Mouse (Mus musculus) G1E (cell line): Measurements from ENCODE around the gene Rcan2.

Experiments used
- CTCF ChIP-seq: IDR thresholded peaks from 2 replicates; pipeline ENCODE4 v1.5.1; 2012; ENCODE audit warnings: low read depth, low read length, inconsistent platforms, mixed read lengths
- GATA1 ChIP-seq: IDR thresholded peaks from 2 replicates; pipeline ENCODE4 v1.6.1; 2012; ENCODE audit warnings: borderline replicate concordance, low read length, inconsistent platforms, mixed read lengths

DNA sequence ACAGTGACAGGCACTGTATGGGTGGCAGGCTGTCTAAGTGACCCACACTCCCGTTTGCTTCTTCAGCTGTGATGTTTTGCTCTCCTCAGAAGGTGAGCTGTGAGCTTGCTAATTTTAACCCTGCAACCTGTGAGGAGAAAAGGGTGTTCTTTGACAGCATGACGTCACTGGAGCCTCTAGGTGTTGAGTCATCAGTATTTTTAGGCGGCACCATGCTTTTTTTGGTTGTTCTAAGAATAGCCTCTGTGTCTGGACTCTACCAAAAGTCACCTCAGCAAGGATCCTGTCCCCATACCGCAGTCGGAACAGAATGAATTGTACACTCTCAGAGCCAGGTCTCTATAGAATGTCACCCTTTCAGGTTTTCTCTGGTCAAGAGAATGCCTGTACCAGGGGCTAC, 54.0 kb downstream of the Rcan2 start:
- TF ChIP-seq CTCF = no peak
- no peak for TF ChIP-seq GATA1
